Mouse (Mus musculus) lung, adult 2 months (tissue): ENCODE results near the gene D230025D16Rik.

ENCODE experiments used
- CTCF ChIP-seq: fragments of 200-500 bp; IDR thresholded peaks from 2 replicates; pipeline ENCODE4 v1.5.1; 2011; ENCODE audit warnings: mild to moderate bottlenecking, low read length, control low read depth; ENCODE audit not compliant: insufficient read depth
- POLR2A ChIP-seq: fragments of 200-500 bp; IDR thresholded peaks from 2 replicates; pipeline ENCODE4 v1.6.1; 2011; ENCODE audit warnings: low read depth, mild to moderate bottlenecking, control low read depth, low read length, borderline replicate concordance; ENCODE audit errors: extremely low read depth

DNA sequence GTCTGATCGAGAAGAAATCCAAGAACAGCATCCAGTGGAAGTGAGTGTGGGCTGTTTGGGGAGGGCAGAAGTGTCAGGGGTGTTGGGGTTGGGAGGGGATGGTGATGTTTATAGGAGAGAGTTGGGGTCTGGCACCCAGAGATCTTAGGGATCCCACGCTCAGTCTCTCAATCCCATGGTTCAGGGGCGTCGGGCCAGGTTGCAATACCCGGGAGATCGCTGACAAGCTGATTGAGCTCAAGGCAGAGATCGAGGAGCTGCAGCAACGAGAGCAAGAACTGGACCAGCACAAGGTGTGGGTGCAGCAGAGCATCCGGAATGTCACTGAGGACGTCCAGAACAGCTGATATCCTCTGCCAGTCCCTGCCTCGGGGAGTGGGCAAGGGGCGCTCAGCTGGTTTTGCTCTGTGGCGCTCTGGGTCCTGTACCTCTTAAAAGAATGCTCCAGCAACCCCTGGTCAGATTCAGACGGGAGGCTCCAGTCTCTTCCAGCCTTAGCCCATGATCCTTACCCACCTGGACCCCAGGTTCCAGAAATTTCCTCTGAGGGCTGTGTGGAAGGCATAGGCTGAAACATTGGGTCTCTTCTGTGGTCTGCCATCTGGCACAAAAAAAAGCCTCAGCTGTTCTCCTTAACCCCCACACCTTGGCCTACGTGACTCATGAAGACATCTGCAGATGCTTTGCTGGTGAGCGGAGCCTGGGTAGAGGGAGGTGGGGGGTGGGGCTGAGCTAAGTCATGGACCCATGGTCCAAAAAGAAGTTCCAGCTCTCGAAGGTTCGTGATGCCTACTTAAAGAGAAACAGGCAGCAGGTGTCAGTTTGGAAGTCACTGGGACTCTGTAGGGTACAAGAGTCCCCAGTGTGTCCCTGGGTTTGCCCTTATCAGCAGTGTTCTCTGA, 73.7 kb downstream of the D230025D16Rik start:
- no peak for TF ChIP-seq POLR2A
- no peak for TF ChIP-seq CTCF
